Mouse (Mus musculus) stomach, adult 2 months (tissue): ENCODE measurements around the gene Nmrk2. TPM values are rescaled to one million over a fixed set of nuclear protein-coding genes. Genes with fewer than 3 reads are reported as not detected.

Experiments used
- polyA plus RNA-seq: library from polyadenylated mRNA; depleted of rRNA; stranded (reverse); fragments of >200 nt; gene quantifications from 2 replicates; pipeline ENCODE4 v1.2.3, GENCODE M21; 2012; rRNA removed

Gene Nmrk2
- polyA plus RNA-seq, result 0.67 TPM in 2 replicates

DNA sequence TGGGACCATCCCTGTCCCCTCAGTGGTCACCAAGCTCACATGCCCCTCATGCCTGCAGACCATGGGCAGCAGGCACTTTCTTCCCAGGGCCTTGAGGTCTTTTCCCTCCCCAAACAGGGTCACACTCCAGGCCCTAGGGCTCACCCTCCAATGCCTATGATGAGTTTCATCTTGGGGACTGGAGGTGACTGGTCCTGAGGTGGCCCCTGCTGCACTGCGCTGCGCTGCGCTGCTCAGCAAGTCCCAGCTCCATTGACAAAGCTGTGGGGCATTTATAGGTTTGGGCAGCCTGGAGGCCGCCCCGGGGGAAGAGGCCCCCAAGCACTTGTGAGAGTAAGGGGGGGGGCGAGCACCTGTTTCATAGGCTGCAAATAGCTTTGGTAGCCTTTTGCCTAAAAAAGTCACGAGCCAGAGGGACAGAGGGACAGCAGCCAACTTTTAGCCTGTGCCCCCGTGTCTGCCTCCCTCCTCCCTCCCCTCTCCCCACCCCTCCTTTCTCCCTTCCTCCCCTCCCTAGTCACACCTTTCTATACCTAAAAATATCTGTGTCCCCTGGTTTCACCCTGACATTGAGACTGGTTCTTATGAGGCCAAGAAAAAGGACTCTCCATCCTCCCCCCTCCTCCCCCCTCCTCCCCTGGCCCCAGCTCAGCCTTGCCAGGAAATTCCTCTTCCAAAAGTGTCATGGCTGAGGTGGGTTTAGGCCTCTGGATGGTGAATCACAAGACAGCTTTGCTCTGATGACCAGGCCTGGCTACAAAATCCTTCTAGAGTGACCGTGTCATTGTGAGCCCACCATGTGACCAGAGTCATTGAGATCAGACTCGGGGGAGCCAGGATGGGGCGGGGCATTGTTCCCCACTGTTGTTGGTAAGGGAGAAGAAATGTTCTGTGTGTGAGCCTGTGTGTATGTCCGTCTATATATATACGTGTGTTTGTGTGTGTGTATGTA is at the start of gene Nmrk2:
Gene Nmrk2 (minus strand): TSS at position 245 of the 952 bp plus-strand sequence.

GRCm38 (mm10) chr10:81232580-81233225 is 30.9 kb upstream of the Nmrk2 start, which contains the start of gene Zfr2:
Gene Zfr2, plus strand, starts transcription at chr10:81233155.

DNA sequence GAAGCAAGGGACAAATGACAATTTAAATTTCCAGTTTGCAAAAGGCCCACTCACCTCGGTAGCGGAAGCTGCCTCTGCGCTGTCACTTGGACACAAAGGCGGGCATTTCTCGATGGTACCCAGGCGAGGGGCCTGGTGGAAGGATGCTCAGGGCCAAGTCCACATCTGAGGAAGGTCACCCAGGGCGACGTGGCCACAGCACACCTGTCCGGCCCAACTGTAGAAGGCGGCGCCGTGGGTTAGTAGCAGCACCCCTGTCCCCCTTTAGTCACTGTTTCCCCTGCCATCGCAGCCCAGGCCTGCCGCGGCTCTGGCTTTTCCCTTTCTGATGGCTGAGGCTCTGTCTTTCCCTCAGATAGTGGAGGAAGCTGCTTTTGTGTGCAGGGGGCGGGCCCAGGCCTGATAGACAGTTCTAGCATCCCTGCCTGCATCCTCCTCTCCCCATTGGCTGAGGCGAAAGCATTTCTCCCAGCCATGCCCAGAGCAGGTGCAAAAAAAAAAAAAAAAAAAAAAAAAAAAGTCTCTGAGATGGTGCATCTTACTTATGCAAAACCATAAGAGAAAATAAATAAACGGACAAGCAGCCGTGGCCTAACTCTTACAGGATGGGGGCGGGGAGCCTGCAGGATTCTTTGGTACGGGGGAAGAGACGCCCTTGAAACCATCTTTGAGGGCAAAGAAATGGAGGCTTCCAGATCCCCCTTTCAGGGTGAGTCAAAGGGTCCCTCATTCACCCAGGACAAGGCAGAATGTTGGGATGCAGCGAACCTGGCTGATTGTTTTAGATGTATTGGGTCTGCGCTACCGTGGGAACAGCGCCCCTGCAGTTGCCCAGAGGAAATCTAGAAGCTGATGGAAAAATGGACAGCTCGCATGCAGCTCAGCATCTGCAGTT is 28.8 kb upstream of the Nmrk2 start, which contains the start of gene Atcay:
Gene Atcay (minus strand): TSS at position 396 of the 895 bp plus-strand sequence.

GRCm38 (mm10) chr10:81183805-81184204 is 18.0 kb downstream of the Nmrk2 start, which contains the start of gene 4930442H23Rik:
Gene 4930442H23Rik, minus strand, starts transcription at chr10:81183849.

DNA sequence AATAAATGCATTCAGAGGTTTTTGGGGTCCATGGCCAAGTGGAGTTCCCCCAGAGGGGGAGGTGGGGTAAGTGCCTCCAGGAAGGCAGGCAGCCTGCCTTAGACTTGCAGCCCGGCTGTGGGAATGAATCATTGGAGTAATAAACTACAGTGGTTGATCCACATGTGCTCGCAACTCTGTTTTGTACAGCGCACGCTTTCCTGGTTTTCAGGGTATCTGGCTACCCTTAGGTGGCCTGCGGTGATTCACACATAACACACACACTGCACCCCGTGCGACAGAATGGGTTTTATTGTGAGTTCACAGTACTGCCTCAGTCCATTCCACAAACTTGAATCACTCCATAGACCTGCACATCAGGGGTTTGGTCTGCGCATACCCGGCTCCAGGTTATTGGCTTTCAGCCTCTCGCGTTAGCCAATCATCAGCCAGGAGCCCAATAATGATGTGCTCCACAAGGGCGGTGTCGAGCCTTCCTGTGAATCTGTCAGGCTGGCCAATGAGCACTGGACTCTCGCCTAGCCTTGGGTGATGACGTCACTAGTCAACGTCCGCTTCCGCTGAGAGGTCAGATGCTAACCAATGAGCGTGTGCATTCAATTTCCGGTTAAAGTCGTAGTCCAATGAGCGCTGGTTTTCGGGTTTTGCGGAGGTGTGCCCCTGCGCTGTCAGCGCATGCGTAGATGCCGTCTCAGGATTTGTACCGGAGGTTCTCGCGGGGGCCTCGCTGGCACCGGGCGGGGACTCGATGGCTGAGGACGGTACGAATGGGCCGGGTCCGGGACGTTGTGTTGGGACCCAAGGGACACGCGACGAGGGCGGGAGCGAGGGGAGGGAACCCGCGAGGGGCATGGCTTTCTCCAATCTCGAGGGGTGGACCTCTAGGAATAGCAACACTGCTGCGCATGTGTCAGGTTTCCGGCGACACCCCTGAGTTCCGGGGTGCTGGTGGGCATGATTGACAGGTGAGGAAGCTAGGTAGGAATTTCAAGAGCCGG is 19.2 kb downstream of the Nmrk2 start, which contains the start of gene Dapk3:
Gene Dapk3 (plus strand): TSS at position 670 of the 998 bp plus-strand sequence.

GRCm38 (mm10) chr10:81176466-81177271 is 25.2 kb downstream of the Nmrk2 start, which contains the start of gene Eef2:
Gene Eef2, plus strand, starts transcription at chr10:81176631.

DNA sequence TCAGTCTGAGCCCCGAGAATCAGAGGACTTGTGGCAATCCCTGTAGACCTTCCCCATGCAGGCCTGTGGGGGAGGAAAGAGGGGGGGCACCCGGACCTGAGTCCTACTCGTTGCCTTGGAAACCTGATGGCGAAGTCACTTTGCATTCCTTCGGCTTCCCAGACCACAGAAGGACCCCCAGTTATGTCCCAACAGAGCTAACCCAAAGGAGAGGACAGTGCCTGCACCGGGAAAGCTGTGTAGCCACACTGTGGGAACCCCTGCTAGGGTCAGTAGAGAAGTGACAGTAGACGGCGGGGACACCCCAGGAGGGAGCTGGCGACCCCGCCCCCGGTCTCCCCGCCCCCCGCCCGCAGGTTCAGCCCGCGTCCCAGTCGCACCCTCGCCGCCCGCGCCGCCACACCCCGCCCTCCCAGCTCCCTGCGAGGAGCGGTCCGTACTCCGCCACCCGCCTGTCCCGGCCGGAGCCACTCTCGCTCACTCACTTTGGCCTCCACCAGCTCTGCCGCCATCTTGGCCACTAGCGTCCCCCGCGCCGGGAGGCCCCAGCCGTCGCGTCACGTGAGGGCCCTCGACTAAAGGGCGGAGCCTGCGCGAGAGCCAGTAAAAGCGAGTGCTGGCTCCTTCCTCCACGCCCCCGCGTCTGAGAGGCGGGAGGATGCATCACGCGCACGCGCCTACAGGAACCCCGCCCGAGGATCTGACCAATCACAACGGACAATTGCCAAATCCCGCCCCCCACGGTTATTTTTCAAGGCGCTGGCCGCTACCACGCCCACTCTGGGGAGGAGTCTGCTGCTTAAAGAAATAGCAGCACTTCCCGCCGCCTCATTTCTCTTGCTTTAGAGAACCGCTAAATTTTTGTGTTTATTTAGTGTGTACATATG is 34.4 kb downstream of the Nmrk2 start, which contains the start of gene Pias4:
Gene Pias4 (minus strand): TSS at position 724 of the 887 bp plus-strand sequence.

Other genes starting within 250 kb of the Nmrk2 start
- gene Gng7, start 187.1 kb downstream of the Nmrk2 start, polyA plus RNA-seq, result 0.71 and 1.1 TPM in 2 replicates
- 0.29 and 0.37 TPM in 2 replicates for gene Diras1, start 176.4 kb downstream of the Nmrk2 start, polyA plus RNA-seq
- gene Slc39a3, start 164.6 kb downstream of the Nmrk2 start, polyA plus RNA-seq, result 18.5 and 21.8 TPM in 2 replicates
- gene Sgta, start 141.9 kb downstream of the Nmrk2 start, polyA plus RNA-seq, result 106 and 140 TPM in 2 replicates
- 63.0 and 106 TPM in 2 replicates for gene Thop1, start 132.0 kb downstream of the Nmrk2 start, polyA plus RNA-seq
- 2.0 and 3.8 TPM in 2 replicates for gene Creb3l3, start 103.2 kb downstream of the Nmrk2 start, polyA plus RNA-seq
- 190 and 419 TPM in 2 replicates for gene Map2k2, start 96.1 kb downstream of the Nmrk2 start, polyA plus RNA-seq
- gene Zbtb7a, start 66.8 kb downstream of the Nmrk2 start, polyA plus RNA-seq, result 48.3 and 79.2 TPM in 2 replicates
- 25.3 and 28.0 TPM in 2 replicates for gene Pias4, start 34.1 kb downstream of the Nmrk2 start, polyA plus RNA-seq
- 532 and 619 TPM in 2 replicates for gene Eef2, start 25.4 kb downstream of the Nmrk2 start, polyA plus RNA-seq
- 62.9 and 105 TPM in 2 replicates for gene Dapk3, start 19.0 kb downstream of the Nmrk2 start, polyA plus RNA-seq
- gene 4930442H23Rik, start 18.2 kb downstream of the Nmrk2 start, polyA plus RNA-seq, result not detected in 2 replicates
- 0.15 and 0.17 TPM in 2 replicates for gene Atcay, start 28.8 kb upstream of the Nmrk2 start, polyA plus RNA-seq
- gene Zfr2, start 31.1 kb upstream of the Nmrk2 start, polyA plus RNA-seq, result 5.2 and 6.0 TPM in 2 replicates
- 1.5 and 3.0 TPM in 2 replicates for gene Matk, start 50.9 kb upstream of the Nmrk2 start, polyA plus RNA-seq
- 75.5 and 146 TPM in 2 replicates for gene Mrpl54, start 64.9 kb upstream of the Nmrk2 start, polyA plus RNA-seq
- 58.9 and 73.0 TPM in 2 replicates for gene Apba3, start 64.9 kb upstream of the Nmrk2 start, polyA plus RNA-seq
- gene Tjp3, start 89.5 kb upstream of the Nmrk2 start, polyA plus RNA-seq, result 85.6 and 104 TPM in 2 replicates
- 33.5 and 41.8 TPM in 2 replicates for gene Pip5k1c, start 90.9 kb upstream of the Nmrk2 start, polyA plus RNA-seq
- gene Cactin, start 119.1 kb upstream of the Nmrk2 start, polyA plus RNA-seq, result 11.9 and 14.7 TPM in 2 replicates
- gene Tbxa2r, start 126.7 kb upstream of the Nmrk2 start, polyA plus RNA-seq, result 17.8 and 29.6 TPM in 2 replicates
- 2.3 TPM in 2 replicates for gene Gipc3, start 141.2 kb upstream of the Nmrk2 start, polyA plus RNA-seq
- gene Hmg20b, start 148.4 kb upstream of the Nmrk2 start, polyA plus RNA-seq, result 95.3 and 125 TPM in 2 replicates
- 11.1 and 23.8 TPM in 2 replicates for gene Mfsd12, start 155.4 kb upstream of the Nmrk2 start, polyA plus RNA-seq
- gene 4930404N11Rik, start 163.8 kb upstream of the Nmrk2 start, polyA plus RNA-seq, result 229 and 346 TPM in 2 replicates
- gene Fzr1, start 176.5 kb upstream of the Nmrk2 start, polyA plus RNA-seq, result 64.1 and 71.5 TPM in 2 replicates
- gene Dohh, start 182.4 kb upstream of the Nmrk2 start, polyA plus RNA-seq, result 57.2 and 82.1 TPM in 2 replicates
- 0.54 and 0.88 TPM in 2 replicates for gene Gm48551, start 182.4 kb upstream of the Nmrk2 start, polyA plus RNA-seq
- 1.4 and 1.7 TPM in 2 replicates for gene Gm48552, start 187.0 kb upstream of the Nmrk2 start, polyA plus RNA-seq
- 455 and 473 TPM in 2 replicates for gene Smim24, start 191.0 kb upstream of the Nmrk2 start, polyA plus RNA-seq